Mouse (Mus musculus): ENCODE measurements around the gene Eml4. TPM values are rescaled to one million over a fixed set of nuclear protein-coding genes. Genes with fewer than 3 reads are reported as not detected.

Gene Eml4
- total RNA-seq, 2 experiments from 2014 or later = 10.3 to 22.6 TPM

DNA sequence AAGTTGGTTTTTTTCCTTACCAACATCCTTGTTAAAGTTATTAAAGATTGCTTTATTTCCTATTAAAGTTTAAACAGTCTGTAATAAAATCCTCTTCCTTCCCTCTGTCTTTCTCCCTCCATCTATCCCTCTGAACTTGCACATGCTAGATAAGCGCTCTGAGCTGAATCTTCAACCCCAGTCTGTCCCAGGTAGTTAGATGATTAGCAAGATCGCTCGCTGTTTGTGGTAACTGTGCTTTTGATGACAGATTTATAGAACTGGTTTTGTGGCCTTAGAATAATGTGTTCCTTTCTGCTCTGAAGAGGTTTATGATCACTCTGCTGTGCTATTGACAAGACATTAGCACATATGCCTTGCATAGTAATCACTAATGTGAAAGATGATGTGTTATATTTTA lies 25.1 kb downstream of the Eml4 start:
- no peak for ATAC-seq (replicated peaks; ENCODE audit: low FRiP score, low TSS enrichment, poor library complexity, severe bottlenecking)

DNA sequence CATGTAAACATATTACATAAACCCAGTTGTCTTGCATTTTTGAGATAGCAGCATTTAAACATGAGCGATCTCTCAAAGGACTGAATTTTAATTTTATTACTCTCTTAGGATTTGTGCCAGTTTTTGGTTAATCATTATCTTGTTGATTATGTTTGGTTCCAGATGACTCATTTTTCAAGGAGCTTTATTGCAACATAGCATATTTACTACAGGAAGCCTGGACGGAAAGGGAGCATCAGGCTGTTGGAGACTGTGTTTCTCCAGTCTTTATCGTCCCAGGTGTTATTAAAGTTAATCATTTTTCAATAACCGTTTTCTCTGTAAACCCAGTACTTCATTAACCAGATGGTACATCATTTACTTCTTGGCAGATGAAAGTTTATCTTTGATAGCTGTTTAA lies 26.1 kb downstream of the Eml4 start:
- no peak for ATAC-seq (replicated peaks; ENCODE audit: low FRiP score, low TSS enrichment, poor library complexity, severe bottlenecking)

DNA sequence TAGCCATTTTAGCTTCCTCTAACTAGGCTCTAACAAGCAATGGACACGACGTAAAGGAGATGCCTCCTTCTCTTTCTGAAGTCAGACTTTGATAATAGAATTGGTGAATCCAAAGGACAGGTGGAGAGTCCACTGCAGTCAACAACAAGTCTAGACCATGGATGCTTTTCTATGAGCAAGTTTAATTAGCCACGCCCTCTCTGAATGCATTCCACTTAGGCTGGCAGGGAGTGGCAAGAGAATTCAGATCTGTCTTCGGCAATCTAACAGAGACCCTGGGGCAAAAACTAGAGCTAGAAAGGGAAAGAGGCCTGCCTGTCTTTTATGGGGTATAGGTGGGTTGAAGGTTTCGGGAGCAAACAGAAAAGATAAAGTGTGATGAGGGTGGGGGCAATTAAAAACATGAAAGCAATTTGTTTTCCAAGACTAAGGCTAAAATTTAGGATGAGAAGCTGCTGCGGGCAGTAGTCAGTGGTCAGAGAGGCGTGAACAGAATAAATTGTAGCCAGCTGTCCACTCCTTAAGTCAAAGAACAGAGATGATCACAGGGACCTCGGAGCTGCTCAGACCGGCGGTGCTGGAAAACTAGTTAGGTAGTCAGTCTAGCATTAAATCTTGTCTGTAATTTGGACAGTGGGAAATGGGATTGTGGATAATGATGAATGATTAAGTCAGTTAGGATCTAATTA lies 27.2 kb downstream of the Eml4 start:
- ATAC-seq (replicated peaks; ENCODE audit: low FRiP score, low TSS enrichment, poor library complexity, severe bottlenecking) = no peak

DNA sequence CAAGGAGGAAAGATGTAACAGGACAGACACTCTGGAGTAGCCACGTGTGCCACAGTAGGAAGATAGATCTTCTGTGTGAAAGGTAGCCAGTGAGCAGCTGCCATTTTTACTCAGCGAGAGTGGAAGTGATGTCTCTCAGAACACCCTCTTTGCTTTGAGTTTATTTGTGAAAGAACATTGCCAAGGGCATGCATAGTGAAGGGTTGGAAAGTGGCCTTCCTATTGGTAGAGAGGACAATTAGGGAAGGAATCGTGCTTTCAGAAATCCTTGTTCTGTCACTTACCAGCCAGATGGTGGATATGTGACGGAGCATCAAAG lies 27.7 kb downstream of the Eml4 start:
- ATAC-seq (replicated peaks; ENCODE audit: low FRiP score, low TSS enrichment, poor library complexity, severe bottlenecking) = no peak

DNA sequence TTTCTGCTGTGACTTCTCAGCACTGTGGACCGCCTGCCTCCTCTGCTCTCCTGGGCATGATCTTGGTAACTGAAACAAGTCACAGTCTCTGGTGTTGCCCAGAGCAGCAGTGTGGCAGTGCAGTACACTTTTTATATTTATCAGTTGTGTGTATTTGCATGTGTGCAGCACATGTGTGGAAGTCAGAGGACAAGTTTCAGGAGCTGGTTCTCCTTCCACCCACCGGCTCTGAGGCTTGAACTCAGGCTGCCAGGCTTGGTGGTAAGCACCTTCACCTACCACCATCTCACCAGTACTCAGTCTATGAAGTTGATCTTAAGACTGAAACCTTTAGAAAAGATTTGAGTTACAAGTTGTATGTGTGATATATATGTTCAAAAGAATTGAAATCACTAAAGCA lies 28.6 kb downstream of the Eml4 start:
- ATAC-seq (replicated peaks; ENCODE audit: low FRiP score, low TSS enrichment, poor library complexity, severe bottlenecking) = no peak

DNA sequence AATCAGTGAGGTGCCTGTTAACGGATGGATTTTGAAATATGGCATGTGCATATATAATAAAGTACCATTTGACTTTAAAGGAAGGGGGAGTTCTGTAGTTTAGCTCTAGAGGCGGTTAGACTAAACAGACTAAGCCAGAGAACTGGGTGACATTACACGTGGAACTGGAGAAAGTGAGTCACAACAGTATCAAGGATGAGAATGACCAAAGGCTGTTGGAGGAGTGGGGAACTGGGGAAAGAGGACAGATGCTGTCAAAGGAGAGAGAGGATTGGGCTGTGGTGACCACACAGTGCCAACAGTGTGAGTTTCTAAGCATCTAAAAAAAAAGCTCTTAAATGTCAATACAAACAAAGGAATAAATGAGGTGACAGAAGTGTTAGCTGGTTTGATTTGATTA lies 29.1 kb downstream of the Eml4 start:
- ATAC-seq (replicated peaks; ENCODE audit: low FRiP score, low TSS enrichment, poor library complexity, severe bottlenecking) = no peak

DNA sequence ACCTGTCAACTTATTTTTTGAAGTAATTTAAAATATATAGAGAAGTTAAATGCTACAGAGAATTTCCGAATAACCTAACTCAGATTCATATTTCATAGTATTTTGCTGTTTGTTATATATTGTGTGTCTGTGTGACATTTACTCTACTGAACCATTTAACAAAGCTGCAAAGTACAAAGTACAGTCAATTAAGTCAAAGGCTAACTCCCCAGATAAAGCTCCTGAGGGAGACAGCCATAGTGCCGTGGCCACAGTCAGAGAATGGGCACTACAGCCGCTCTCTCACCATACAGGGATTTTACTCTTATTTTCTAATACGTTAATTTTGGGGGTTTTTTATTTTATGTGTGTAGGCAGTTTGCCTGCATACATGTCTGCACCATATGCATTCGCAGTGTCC lies 32.0 kb downstream of the Eml4 start:
- ATAC-seq (replicated peaks; ENCODE audit: low FRiP score, low TSS enrichment, poor library complexity, severe bottlenecking) = no peak

DNA sequence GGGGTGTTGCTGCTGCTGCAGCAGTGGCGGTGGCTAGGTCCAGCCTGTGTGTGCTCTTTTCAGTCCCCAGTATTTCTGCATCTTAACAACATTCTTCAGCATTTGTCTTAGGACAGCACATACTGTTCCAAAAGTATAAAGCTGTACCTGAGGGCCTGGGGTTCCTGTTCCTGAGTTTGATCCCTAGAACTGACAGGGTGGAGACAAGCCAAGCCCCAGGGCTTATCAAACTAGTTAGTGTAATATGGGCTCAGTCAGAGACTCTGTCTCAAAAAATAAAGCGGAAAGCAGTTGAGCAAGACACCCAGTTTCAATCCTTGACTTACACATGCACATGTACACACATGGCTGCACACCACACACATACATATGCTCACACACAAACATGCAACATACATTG lies 34.2 kb downstream of the Eml4 start:
- no peak for ATAC-seq (replicated peaks; ENCODE audit: low FRiP score, low TSS enrichment, poor library complexity, severe bottlenecking)

DNA sequence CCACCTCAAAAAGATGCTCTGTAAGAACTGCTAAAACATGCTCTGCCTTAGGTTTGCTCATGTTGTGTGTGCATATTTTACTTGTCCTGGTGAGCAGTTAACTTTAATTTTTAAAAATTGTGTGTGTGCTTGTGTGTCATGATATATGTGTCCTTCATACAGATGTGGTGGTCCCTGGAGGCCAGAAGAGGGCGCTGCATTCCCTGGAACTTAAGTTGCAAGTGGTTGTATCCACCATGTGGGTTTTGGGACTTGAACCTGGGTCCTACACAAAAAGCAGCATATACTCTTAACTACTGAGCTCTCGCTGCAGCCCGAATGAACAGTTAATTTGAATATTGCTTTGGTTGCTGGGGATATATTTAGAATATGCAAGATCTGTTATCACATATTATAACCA lies 36.4 kb downstream of the Eml4 start:
- no peak; the same call in 1 of the 2 replicates for ATAC-seq (replicated peaks; ENCODE audit: low FRiP score, low TSS enrichment, poor library complexity, severe bottlenecking)

DNA sequence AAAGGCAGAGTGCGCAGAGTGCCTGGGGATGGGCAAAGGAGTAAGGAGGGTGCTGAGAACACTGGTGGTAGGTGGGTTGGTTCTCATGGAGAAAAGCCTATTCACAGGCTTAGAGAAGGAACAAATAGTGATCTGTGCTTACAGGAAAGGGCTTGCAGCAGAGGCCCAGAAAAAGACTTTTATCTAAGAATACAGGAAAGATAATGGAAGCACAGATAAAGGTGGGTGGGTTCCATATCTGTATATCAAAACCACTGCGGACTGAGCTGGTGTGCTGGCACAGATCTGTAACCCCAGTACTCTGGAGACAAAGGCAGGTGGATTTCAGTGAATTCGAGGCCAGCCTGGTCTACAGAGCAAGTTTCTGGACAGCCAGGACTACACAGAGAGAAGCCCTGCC lies 43.3 kb downstream of the Eml4 start:
- no peak for ATAC-seq (replicated peaks; ENCODE audit: low FRiP score, low TSS enrichment, poor library complexity, severe bottlenecking)

DNA sequence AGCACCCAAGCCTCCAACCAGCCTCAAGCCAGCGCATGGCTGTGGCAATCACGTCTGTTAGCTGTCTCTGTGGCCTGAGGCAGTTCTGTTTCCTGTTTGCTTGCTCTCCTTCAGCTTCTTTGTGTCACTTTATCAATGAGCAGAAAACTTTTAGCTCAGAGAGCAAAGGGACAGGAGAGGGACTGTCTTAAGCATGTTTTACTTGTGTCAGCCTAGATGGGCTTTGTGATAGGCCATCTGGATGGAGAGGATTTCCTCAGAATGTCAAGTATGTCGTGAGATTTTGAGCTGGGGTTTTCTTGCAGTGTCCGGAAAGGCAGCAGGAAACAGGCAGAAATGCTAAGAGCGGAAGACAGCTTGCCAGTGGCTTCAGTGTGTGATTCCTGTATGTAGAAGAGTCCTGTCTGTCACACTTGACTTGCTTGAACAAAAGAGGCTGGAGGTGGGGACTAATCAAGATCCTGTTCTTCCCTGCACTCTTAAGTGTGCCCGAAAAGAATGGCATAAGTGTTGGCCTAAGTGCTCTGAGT lies 46.9 kb downstream of the Eml4 start:
- ATAC-seq (replicated peaks; ENCODE audit: low FRiP score, low TSS enrichment, poor library complexity, severe bottlenecking) = peak; percentile 39; the same call in 1 of the 2 replicates

DNA sequence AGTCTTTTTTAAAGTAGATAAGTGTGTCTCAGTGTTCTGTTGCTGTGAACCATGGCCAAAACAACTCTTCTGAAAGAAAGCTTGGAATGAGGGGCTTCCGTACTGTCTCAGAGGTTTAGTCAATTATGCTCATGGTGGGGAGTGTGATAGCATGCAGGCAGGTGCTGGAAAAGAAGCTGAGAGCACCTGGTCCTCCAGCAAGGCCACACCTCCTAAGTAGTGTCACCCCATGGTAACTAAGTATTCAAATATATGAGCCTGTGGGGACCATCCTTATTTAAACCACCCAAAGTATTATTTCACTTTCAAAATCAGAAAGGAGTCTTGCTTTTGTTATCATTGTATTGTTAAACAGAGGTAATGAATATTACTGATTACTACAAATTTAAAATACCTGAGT lies 48.0 kb downstream of the Eml4 start:
- ATAC-seq (replicated peaks; ENCODE audit: low FRiP score, low TSS enrichment, poor library complexity, severe bottlenecking) = no peak

DNA sequence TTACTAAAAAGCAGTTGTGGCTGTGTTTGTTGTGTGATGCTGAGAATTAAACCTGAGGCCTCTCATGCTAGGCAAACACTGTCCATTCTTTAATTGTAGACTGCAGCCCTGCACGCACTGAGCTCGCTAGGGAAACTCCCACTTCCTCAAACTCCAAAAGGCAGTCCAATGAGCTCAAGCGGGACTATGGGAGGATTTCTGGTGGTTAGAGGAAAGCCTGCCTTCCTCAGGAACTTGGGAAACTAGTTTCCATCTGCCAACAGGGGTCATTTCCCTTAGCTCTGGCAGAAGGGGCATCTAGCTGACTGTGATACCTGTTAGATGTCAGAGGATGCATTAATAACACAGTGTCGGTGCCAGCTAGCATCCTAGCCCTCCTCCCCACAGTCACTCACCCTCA lies 79.9 kb downstream of the Eml4 start:
- no peak for ATAC-seq (replicated peaks; ENCODE audit: low FRiP score, low TSS enrichment, poor library complexity, severe bottlenecking)

DNA sequence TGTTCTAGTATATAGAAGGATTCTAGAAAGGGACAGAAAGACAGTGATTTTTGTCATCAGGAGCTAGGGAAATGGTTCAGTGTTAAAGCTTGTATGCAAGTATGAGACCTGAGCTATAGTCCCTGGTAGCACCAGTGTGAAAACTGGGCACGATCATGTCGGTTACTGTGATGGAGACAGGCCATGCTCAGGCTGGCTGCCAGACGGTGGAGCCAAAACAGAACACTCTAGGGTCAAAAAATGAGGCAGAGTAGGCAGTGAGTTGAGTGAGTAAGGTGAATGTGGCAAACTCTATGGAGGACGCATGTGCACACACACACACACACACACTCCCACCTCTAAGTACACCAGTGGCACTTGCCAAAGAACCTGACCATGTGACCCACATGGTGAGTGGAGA lies 92.7 kb downstream of the Eml4 start:
- no peak for ATAC-seq (replicated peaks; ENCODE audit: low FRiP score, low TSS enrichment, poor library complexity, severe bottlenecking)

DNA sequence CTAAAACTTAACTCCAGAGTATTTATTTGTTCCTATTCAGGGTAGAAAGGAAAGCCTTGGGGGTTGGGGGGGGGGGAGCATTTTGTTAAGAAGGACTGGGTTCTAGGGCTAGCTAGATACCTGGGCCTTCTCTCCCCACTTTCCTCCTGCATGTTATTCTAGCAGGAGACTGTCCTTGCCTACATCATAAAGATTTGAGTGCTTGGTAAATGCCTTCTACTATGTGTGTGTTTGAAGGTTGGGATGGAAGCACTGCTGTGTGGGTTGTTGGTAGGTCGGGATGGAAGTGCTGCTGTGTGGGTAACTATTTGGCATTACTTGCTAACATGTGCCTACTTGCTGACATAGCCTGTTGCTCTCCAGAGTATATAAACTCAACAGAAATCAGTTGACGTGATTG lies 98.9 kb downstream of the Eml4 start:
- ATAC-seq (replicated peaks; ENCODE audit: low FRiP score, low TSS enrichment, poor library complexity, severe bottlenecking) = no peak

DNA sequence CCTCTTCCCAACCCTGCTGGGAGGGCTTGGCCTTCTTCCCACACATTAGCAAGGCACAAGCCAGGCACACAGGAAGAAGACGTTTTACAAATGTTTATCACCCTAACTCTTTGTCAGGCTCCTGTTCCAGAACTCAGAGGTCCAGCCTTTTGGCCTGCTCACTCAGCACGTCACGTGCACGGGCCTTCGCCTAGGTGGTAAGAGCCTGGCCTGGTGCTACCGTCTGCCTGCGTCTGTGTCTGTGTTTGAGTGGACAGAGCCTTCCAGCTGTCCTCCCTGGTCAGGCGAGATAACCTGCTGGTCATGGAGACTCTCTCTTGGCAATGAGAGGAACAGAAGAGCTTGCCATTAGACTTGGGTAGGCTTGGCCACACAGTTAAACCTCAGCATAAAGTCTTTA lies 100.6 kb downstream of the Eml4 start:
- ATAC-seq (replicated peaks; ENCODE audit: low FRiP score, low TSS enrichment, poor library complexity, severe bottlenecking) = no peak

DNA sequence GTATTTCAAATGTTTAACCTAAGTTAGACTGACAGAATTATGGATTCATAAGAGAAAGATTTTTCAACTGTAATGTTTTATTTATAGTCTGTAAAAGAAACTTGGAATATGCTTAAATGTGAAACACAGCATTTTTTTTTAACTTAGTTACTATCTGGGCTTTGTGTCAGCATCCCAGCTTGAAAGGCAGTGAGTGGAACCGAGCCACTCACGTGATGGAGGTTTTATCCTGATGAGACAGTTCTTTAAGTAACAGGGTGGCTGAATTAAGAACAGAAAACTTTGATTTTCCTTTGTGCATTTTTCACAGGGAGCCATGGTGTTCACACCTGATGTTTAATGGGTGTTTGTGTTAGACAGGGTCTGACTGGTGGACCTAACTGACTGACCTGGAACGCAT lies 101.1 kb downstream of the Eml4 start:
- no peak for ATAC-seq (replicated peaks; ENCODE audit: low FRiP score, low TSS enrichment, poor library complexity, severe bottlenecking)

DNA sequence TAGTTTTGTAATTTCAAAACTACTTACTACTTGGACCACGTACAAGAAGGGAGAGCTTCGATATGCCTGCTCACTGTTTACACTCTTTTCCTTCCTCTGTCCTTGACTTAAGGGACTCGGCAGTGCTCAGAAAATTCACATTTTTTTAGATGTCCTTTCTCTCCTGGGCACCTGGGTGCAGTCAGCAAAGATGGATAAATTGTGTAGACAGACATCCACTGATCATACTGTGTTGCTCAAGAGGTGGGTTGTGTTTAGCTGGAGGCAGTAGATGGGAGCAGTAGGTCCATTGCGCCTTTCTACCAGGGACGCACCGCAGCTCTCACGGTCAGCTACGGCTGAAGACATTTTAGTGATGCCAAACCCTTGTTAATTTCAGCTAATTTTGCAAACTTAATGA lies 101.7 kb downstream of the Eml4 start:
- no peak for ATAC-seq (replicated peaks; ENCODE audit: low FRiP score, low TSS enrichment, poor library complexity, severe bottlenecking)

DNA sequence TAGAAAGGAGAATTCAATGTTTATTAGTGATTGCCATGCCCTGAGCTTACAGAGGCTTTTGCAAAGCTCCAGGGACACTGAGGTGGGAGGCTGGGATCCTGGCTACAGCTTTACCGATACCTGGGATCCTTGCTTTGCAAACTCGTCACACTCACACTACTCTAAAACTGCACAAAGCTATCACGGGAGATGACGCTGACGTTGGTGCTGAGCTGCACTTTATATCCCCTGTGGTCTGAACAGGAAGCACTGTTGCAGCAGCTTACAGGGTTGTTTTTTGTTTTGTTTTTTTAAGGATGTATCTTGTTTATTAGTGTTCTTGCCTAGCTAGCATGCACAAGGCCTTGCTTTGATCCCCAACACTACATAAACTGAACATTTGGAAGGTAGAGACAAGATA lies 102.9 kb downstream of the Eml4 start:
- no peak for ATAC-seq (replicated peaks; ENCODE audit: low FRiP score, low TSS enrichment, poor library complexity, severe bottlenecking)

DNA sequence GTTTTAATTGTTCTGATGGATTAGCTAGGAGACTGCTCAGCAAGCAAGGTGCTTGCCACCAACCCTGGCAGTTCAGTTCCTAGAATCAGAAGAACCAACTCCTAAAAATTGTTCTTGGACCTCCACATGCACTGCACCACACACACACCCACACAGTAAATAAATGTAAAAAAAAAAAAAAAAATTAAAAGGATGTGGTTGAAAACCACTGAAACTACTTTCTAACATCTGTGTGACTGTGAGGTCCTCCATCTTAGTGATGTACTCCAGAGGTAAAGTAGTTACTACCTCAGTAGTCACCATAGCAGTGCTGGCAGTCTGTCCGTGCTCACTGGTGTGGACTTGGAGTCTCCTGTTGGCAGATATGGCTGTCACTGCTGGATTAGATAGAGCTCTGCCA lies 106.5 kb downstream of the Eml4 start:
- no peak for ATAC-seq (replicated peaks; ENCODE audit: low FRiP score, low TSS enrichment, poor library complexity, severe bottlenecking)

DNA sequence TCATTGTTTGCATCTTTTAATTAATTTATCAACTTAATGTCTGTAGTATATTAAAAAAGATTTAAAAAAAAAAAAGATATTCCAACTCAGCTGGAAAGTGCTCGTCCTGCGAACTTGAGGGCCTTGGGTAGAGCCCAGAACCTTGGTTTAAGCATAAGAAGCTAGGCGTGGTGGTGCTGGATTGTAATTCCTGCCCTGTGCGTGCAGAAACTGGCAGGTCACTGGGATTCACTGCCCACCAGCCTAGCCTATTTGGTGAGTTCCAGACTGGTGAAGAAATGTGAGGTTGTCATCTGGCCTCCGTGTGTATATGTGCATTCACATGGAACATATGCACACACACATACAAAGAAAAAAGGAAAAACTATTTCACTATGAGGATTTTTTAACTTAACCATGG lies 115.2 kb downstream of the Eml4 start:
- no peak for ATAC-seq (replicated peaks; ENCODE audit: low FRiP score, low TSS enrichment, poor library complexity, severe bottlenecking)

DNA sequence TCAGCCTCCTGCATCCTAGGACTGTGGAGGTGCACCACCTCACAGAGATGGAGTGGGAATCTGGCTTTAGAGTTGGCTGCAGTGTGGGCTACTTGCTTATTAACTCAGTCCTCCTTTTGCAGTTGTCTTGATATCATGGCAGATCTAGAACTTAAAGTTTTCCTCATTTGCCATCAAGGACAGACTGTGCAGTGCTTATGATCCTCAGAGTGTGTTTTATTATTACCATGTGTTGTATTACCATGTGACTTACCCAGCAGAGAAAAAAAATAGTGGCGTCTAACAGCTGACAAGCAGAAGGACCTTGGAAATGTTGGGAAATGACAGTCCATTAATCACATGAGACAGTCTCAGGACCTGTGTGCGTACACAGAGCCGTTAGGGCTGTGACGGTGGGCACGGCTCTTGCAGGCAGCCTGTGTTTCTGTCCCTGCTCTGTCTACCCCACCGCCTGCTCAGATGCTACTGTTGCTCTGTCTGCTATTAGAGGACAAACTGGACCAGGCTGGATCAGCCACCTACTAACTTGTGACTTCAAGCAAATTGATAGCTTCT lies 116.0 kb downstream of the Eml4 start:
- ATAC-seq (replicated peaks; ENCODE audit: low FRiP score, low TSS enrichment, poor library complexity, severe bottlenecking) = no peak
